ENCODE assay signal across 14 mouse cellular contexts in the genomic region with DNA sequence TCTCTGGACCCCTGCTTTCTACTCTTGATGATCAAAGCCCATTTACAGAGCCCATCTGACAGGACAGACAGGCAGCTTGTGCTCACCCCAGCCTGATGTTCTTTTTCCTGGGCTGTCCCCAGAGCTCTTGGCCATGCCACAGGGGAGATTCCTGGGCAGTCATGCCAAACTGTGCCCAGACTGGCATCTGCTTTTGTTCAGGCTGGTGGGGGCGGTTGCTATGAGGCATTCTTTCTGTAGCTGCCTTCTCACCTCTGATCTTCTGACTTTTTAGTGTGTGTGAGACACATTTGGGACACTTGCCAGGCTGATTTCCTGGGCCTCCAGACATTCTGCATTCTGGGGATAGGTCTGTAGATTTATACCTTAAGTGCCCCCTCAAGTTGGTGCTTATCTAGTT. TPM values are rescaled to one million over a fixed set of nuclear protein-coding genes. Genes with fewer than 3 reads are reported as not detected.
"Had no signal": no experiment of that assay in that cellular context is flagged by ENCODE, and none has a peak within 500 bp of the region (broad histone marks: within the 10 kb centered on the region; RNA-seq: fewer than 3 reads in every experiment).

No protein-coding gene starts in this region.

- DNase-seq: lung, embryonic 14.5 days; lung, postnatal 10 days; lung, postnatal 4 days; midbrain, embryonic 14.5 days; retina, postnatal 1 day; right cerebral cortex, adult 18-20 months; right cerebral cortex, postnatal 25 days; right cerebral cortex, postnatal 4 days; spleen, adult 18-20 months; thymus, adult 18-20 months; thymus, postnatal 14 days; thymus, postnatal 36 days had no signal

RNA-seq across cellular contexts. Expression of a gene that starts 28.0 kb away (rescaled TPM):
- total RNA-seq: megakaryocyte, adult 5-6 weeks; megakaryocyte-erythroid progenitor cell, adult 5-6 weeks had no signal

RNA-seq across cellular contexts. Expression of a gene that starts 36.1 kb away (rescaled TPM):
- total RNA-seq: megakaryocyte, adult 5-6 weeks; megakaryocyte-erythroid progenitor cell, adult 5-6 weeks had no signal
